In the genomic region with DNA sequence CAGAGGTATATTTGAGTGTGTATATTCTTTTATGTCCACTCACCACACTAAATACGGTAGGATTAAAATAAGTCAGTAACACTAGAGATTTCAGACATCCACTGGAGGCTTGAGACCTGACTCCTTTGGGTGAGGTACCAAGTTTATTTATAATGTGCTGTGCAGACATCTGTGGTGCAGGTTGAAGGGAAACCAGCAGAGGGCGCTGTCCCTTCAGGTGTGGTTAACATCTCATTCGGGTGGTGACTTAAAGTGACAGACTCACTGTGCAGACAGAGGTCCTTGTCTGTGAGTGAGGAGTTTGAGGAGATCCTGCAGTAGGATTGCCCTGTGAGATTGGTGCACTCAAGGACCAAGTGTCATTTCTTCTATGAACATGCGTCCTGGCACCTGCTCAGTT, we compare ENCODE assay signal across 7 mouse cellular contexts.
DNase-seq lines count a peak whose midpoint lies in the region; ATAC-seq and TF ChIP-seq lines count a peak whose summit lies in the region.
"Not testable (repeated sequence)": the region's sequence is repeated elsewhere in the genome, so short reads cannot be mapped to it uniquely, and the experiment has no call there.

No protein-coding gene starts in this region.

- TF ChIP-seq RAD21 in CH12.LX (IDR thresholded peaks at IDR 0.05; ENCODE audit: low read depth, low read length): not testable (repeated sequence)

- TF ChIP-seq EP300 in CH12.LX (IDR thresholded peaks at IDR 0.05; ENCODE audit: low read length): not testable (repeated sequence)

- TF ChIP-seq POLR2A in CH12.LX (IDR thresholded peaks at IDR 0.05; ENCODE audit: low read depth, low read length); brain, embryonic 14.5 days (IDR thresholded peaks at IDR 0.05; ENCODE audit: borderline replicate concordance, extremely low read depth, insufficient read depth, insufficient read length, poor library complexity, severe bottlenecking); small intestine, adult 2 months (IDR thresholded peaks at IDR 0.05; ENCODE audit: low read depth, low read length): not testable (repeated sequence)

- dilution Hi-C loops in CH12.LX (cut with MboI; ENCODE audit: extremely low pct_ligation_motif_present, extremely low pct_unique_long_range_greater_than_20kb, low sequenced_read_pairs): not testable (repeated sequence)

- peak; percentile 1 for DNase-seq in CH12.LX (ENCODE audit: extremely low read depth)
- DNase-seq in MEL-GATA-1-ER (ENCODE audit: extremely low read depth, low read depth): peak; percentile 13
- not testable (repeated sequence) for DNase-seq in brain, embryonic 14.5 days (ENCODE audit: low read depth); layer of hippocampus, adult 2 months (ENCODE audit: low spot score in 2 of 2); lung, embryonic 14.5 days
- DNase-seq in thymus, postnatal 14 days: peak; percentile 48

- not testable (repeated sequence) for H3K4me3 ChIP-seq in CH12.LX (replicated peaks in 1 of 3; ENCODE audit: low read depth in 2 of 3, low read length in 2 of 3, poor library complexity in 1 of 3); layer of hippocampus, adult 2 months; lung, embryonic 14.5 days (ENCODE audit: low read depth, low read length); small intestine, adult 2 months (ENCODE audit: low read depth, low read length)

- in situ Hi-C loops in CH12.LX (cut with MboI; ENCODE audit: low pct_ligation_motif_present, low pct_unique_long_range_greater_than_20kb, low sequenced_read_pairs): not testable (repeated sequence)

- not testable (repeated sequence) for H3K36me3 ChIP-seq in CH12.LX (replicated peaks in 1 of 2; ENCODE audit: control insufficient read depth in 1 of 2, insufficient read depth in 1 of 2, low read length in 1 of 2); lung, embryonic 14.5 days (ENCODE audit: insufficient read depth); small intestine, adult 2 months (ENCODE audit: control insufficient read depth, insufficient read depth, low read length)

- TF ChIP-seq CTCF in CH12.LX (conservative IDR thresholded peaks at IDR 0.05 in 1 of 2, IDR thresholded peaks at IDR 0.05 in 1 of 2; ENCODE audit: low read depth in 2 of 2, low read length in 2 of 2): peak; percentile 28 to 49
- 0 out of 2 replicates have a peak, but pooled peaks have one; percentile 3 for TF ChIP-seq CTCF in brain, embryonic 14.5 days (IDR thresholded peaks at IDR 0.05; ENCODE audit: borderline replicate concordance, extremely low read depth, insufficient read depth, insufficient read length)
- TF ChIP-seq CTCF in layer of hippocampus, adult 2 months (conservative IDR thresholded peaks at IDR 0.05): peak; percentile 28
- 0 out of 2 replicates have a peak, but pooled peaks have one; percentile 19 for TF ChIP-seq CTCF in lung, embryonic 14.5 days (IDR thresholded peaks at IDR 0.05; ENCODE audit: low read depth)
- TF ChIP-seq CTCF in small intestine, adult 2 months (IDR thresholded peaks at IDR 0.05; ENCODE audit: extremely low read depth, insufficient read length, insufficient replicate concordance, low read depth, low read length): peak; percentile 32; the same call in 1 of the 2 replicates

- not testable (repeated sequence) for H3K4me2 ChIP-seq in CH12.LX (ENCODE audit: insufficient read depth, low read depth, poor library complexity, severe bottlenecking); lung, embryonic 14.5 days

- H3K9ac ChIP-seq in CH12.LX (ENCODE audit: insufficient read depth, low read depth); lung, embryonic 14.5 days: not testable (repeated sequence)

- H3K27me3 ChIP-seq in CH12.LX (replicated peaks); lung, embryonic 14.5 days (ENCODE audit: insufficient read depth, low read length); small intestine, adult 2 months (ENCODE audit: control insufficient read depth, insufficient read depth, low read length): not testable (repeated sequence)

- H3K9me3 ChIP-seq in CH12.LX (replicated peaks; ENCODE audit: low read length); lung, embryonic 14.5 days (ENCODE audit: low read depth, low read length): not testable (repeated sequence)

- ATAC-seq in lung, embryonic 14.5 days (ENCODE audit: insufficient read depth): not testable (repeated sequence)

- not testable (repeated sequence) for H3K79me2 ChIP-seq in CH12.LX (replicated peaks; ENCODE audit: control insufficient read depth, extremely low read depth, insufficient read depth, poor library complexity, severe bottlenecking)

- 56% methylated on average over 4 of the region's 4 CpGs for WGBS in lung, embryonic 14.5 days
- 53% methylated on average over 4 of the region's 4 CpGs for WGBS in small intestine, adult 2 months

- not testable (repeated sequence) for H3K27ac ChIP-seq in CH12.LX (ENCODE audit: insufficient read depth, low read depth); layer of hippocampus, adult 2 months; lung, embryonic 14.5 days (ENCODE audit: low read depth); small intestine, adult 2 months (ENCODE audit: insufficient read depth, low read depth, low read length)

- not testable (repeated sequence) for H3K4me1 ChIP-seq in CH12.LX (ENCODE audit: control insufficient read depth in 1 of 2, insufficient read depth in 2 of 2); lung, embryonic 14.5 days (ENCODE audit: insufficient read depth); small intestine, adult 2 months (ENCODE audit: control insufficient read depth, insufficient read depth, insufficient read length, low read length)
